Mouse (Mus musculus) adrenal gland, postnatal 10 days (tissue): ENCODE results near the gene Spp1. TPM values are rescaled to one million over a fixed set of nuclear protein-coding genes. Genes with fewer than 3 reads are reported as not detected.
A peak's percentile ranks its signal among the peaks of the same experiment; 100 is the strongest.
"Not testable (repeated sequence)": the region's sequence is repeated elsewhere in the genome, so short reads cannot be mapped to it uniquely, and the experiment has no call there.

Experiments
- DNase-seq: peaks from one replicate; pipeline ENCODE4 v3.0.0; 2021; ENCODE audit warnings: mixed read lengths
- total RNA-seq, 2 experiments: library from RNA; stranded (reverse); gene quantifications; 2 replicates each; pipeline ENCODE4 v1.2.3; 2021

The Spp1 gene
- total RNA-seq, 2 experiments from 2014 or later: 7.9 to 122 TPM

- DNase-seq: no peak
Observed at GRCm38 (mm10) chr5:104433968-104434565, 851 bp upstream of the Spp1 start.

GRCm38 (mm10) chr5:104436406-104437076 lies 1.6 kb downstream of the Spp1 start:
- DNase-seq: no peak

GRCm38 (mm10) chr5:104442396-104442795 lies 7.5 kb downstream of the Spp1 start:
- DNase-seq: no peak

- no peak for DNase-seq
Observed at GRCm38 (mm10) chr5:104442850-104443249, 7.9 kb downstream of the Spp1 start.

- DNase-seq: peak; percentile 80
Observed at GRCm38 (mm10) chr5:104446156-104446555, 11.2 kb downstream of the Spp1 start.

GRCm38 (mm10) chr5:104448346-104448745 lies 13.4 kb downstream of the Spp1 start:
- DNase-seq: not testable (repeated sequence)

- DNase-seq: no peak
Observed at GRCm38 (mm10) chr5:104449491-104449890, 14.6 kb downstream of the Spp1 start.

- no peak for DNase-seq
Observed at GRCm38 (mm10) chr5:104453075-104453474, 18.2 kb downstream of the Spp1 start.

GRCm38 (mm10) chr5:104454564-104454963 lies 19.6 kb downstream of the Spp1 start:
- no peak for DNase-seq

- peak; percentile 92 for DNase-seq
Observed at GRCm38 (mm10) chr5:104458832-104459705, 24.2 kb downstream of the Spp1 start, which contains the start of gene Pkd2. TSS of gene Pkd2 (plus strand) at chr5:104459450.

GRCm38 (mm10) chr5:104459706-104460455 lies 25.0 kb downstream of the Spp1 start:
- DNase-seq: peak; percentile 63

GRCm38 (mm10) chr5:104460456-104460838 lies 25.5 kb downstream of the Spp1 start:
- DNase-seq: peak; percentile 26

- no peak for DNase-seq
Observed at GRCm38 (mm10) chr5:104460856-104461255, 25.9 kb downstream of the Spp1 start.

GRCm38 (mm10) chr5:104465279-104465678 lies 30.4 kb downstream of the Spp1 start:
- peak; percentile 46 for DNase-seq

GRCm38 (mm10) chr5:104465731-104466130 lies 30.8 kb downstream of the Spp1 start:
- DNase-seq: peak; percentile 47

- no peak for DNase-seq
Observed at GRCm38 (mm10) chr5:104466816-104467215, 31.9 kb downstream of the Spp1 start.

- DNase-seq: no peak
Observed at GRCm38 (mm10) chr5:104468586-104468985, 33.7 kb downstream of the Spp1 start.

GRCm38 (mm10) chr5:104470981-104471391 lies 36.1 kb downstream of the Spp1 start:
- peak; percentile 30 for DNase-seq

- DNase-seq: peak; percentile 41
Observed at GRCm38 (mm10) chr5:104472371-104472770, 37.5 kb downstream of the Spp1 start.

GRCm38 (mm10) chr5:104480367-104480766 lies 45.4 kb downstream of the Spp1 start:
- DNase-seq: no peak

GRCm38 (mm10) chr5:104482856-104483255 lies 47.9 kb downstream of the Spp1 start:
- no peak for DNase-seq
